Mouse (Mus musculus) c-Kit-positive CD71-positive TER-119-negative erythroid progenitor cells, embryonic 14.5 days (primary cell): ENCODE data around the gene Zfp738.
"Not testable (repeated sequence)": the region's sequence is repeated elsewhere in the genome, so short reads cannot be mapped to it uniquely, and the experiment has no call there.

Experiments
- DNase-seq: peaks from one replicate; pipeline ENCODE4 v3.0.0-alpha.2; 2013; ENCODE audit warnings: low read depth

Gene Zfp738

DNA sequence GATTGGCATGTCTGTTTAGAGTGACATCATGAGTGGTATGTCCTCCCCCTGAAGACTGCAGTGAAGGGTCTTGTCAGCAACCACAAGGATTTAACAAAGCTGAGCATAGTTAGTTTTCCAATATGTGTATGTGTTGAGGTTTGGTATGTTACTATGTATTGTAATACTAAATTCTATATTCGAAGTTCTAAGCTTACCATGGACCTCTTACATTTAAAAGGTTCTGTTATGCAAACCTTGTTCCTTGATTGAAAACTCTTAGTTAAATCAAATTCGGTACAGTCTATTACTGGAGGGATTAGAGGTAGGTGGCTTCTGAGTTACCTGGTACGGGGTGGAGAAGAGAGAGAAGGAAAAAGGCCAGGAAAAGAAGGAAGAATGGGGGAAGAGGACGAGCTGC is at the start of gene Zfp738:
TSS of gene Zfp738 (minus strand) at position 101 of the 400 bp plus-strand sequence.
- DNase-seq, result no peak

DNA sequence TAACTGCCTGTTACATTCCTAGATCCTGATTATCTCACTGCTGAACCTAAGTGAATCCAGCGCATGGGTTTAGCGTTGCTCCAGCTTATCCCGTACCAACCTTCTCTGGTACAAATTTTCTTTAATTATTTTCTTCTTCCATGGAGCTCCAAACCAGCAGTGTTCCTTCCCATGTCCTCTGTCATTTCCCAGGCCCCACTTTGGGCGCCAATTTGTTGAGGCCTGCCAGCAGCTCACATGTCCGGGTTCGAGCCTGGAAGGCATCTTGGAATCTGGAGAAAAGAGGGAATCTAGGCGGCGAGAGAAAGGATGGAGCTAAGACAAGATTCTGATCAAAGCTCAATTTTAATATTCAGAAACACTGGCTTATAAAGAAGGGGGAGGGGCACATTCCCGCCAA is 47.5 kb upstream of the Zfp738 start:
- not testable (repeated sequence) for DNase-seq

DNA sequence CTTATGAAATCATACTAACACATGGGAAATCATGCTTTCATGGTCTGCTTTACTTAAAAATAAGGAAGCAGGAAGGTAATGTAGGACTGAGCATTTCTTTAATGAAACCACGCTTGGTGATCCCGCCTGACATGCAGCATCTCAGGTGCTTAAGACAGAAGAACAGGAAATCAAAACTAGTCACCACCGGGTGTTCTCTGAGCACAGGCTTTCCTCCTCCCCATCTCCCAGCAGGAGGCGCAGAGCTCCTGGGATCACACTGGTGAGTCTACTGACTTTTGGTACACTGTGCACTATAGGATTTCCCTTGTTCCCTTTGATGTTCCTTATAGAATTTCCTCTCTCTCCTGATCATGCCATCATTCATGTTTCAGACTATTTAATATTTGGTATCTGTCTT is 42.6 kb upstream of the Zfp738 start:
- not testable (repeated sequence) for DNase-seq

DNA sequence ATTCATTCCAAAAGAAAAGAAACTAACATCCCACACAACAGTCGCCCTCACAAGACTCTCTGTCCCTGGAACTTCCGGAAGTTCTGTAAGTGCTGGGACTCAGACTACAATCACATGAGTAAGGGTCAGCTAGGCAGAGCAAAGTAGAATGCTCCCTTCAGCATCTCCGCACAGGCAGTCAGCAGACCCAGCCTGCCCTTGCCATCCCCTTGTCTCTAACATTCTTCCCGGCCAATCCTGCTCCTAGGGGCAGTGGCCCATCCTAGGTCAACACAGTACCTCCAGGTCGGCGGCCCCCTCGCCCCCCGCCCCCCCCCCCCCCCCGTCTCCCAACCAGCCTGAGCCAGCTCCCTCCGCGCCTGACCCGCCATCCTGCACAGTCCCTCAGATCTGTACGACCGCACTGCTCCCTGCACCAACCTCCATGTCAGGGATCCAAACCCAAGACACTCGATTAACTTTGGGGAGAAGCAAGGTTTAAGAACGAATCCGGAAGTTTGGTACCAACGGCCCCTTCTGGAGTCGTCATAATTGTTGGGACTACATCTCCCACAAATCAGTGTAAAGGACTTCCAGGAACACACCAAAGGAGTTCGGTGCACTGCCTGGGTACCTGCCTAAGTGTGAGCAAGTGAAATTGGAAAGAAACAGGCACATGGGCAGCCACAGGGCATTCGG is 41.9 kb upstream of the Zfp738 start, which contains the start of gene Zfp65:
TSS of gene Zfp65 (minus strand) at position 533 of the 678 bp plus-strand sequence.
- DNase-seq, result no peak

DNA sequence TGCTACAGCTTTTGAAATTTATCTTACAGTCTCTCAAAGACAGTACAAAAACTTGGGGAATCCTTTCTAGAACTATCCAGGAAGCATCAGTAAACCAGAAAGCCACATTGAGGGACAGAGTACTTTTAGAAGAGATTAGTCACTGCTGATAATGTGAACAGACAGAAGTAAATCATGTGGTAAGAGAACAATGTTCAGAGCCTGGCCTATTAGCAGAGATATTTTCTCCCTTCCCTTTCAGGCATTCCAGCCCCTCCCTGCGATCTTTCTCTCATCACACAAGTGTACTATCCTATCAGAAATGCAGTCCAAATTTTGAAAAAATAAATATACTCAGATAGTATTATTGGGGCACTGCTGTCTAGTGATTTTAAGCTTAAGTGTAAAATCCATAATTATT is 41.2 kb upstream of the Zfp738 start:
- no peak for DNase-seq

DNA sequence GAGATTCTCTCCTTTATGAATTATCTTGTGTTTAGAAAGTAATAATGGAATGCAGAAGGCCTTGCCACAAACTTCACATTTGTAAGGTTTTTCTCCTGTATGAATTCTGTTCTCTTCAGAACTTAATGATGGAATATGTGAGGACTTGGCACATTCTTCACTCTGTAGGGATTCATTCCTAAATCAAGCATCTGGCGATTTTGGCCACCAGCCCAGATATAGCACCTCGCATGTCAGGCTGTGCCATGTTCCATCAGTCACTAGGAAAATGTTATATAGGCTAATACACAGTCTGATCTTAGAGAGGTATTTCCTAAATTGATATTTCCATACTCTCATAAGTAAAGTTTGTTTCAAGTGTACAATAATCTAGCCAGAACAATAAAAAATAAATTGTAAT is 38.5 kb upstream of the Zfp738 start:
- DNase-seq, result not testable (repeated sequence)

DNA sequence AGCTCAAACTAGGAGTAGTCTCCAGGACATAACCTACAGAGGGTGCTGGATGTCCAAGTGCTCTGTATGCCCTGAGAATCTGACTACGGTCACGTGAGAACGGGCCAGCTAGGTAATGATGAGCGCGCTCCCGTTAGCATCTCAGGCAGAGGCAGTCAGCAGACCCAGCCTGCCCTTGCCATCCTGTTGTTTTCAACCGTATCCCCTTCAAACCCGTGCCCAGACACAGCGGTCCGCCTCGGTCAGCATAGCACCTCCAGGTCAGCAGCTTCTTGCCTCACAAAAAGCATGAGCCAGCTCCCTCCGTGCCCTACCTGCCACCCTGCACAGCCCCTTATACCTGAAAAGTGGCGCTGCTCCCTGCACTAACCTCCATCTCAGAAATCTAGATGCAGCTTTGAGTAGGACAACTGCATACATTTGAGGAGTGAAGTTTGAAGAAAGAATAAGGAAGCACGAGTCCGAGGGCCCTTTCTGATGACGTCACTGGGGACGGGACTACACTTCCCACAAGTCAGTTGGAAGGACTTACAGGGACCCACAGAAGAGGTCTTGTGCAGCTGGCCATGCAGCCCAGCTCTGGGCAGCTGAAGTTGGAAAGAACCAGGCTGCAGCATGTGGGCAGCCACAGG is 37.1 kb upstream of the Zfp738 start:
- DNase-seq, result peak; percentile 79

DNA sequence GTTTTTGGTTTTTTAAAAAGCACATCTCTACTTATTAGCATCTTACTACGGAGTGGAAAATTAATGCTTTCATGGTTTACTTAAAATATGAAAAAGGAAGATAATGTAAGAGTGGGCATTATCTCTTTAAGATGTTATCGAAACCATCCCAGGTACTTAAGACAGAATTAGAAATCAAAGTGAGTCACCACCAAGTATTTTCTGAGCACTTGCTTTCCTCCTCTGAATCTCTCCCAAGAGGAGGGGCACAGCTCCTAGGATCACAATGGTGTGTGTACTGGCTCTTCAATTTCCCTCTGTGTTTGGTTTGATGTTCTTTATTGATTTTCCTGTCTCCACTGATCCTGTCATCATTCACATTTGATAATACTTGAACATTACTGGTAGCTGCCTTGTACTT is 3.0 kb downstream of the Zfp738 start:
- not testable (repeated sequence) for DNase-seq

DNA sequence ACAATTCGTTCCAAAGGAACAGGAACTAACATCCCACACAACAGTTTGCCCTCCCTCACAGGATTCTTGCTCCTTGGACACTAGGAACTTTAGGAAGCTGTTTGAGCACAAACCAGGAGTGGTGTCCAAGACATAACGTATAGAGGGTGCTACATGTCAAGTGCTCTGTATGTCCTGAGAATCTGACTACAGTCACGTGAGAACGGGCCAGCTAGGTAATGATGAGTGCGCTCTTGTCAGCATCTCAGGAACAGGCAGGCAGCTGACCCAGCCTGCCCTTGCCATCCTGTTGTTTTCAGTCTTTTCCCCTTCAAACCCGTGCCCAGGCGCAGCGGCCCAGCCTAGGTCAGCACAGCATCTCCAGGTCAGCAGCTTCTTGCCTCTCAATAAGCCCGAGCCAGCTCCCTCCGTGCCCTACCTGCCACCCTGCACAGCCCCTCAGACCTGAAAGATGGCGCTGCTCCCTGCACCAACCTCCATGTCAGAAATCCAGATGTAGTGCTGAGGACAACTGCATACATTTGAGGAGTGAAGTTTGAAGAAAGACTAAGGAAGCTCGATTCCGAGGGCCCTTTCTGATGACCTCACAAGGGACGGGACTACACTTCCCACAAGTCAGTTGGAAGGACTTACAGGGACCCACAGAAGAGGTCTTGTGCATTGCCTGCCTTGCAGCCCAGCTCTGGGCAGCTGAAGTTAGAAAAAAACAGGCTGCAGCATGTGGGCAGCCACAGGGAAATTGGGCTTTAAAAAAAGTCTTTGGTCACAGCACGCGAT is 3.7 kb downstream of the Zfp738 start:
- peak; percentile 74 for DNase-seq

DNA sequence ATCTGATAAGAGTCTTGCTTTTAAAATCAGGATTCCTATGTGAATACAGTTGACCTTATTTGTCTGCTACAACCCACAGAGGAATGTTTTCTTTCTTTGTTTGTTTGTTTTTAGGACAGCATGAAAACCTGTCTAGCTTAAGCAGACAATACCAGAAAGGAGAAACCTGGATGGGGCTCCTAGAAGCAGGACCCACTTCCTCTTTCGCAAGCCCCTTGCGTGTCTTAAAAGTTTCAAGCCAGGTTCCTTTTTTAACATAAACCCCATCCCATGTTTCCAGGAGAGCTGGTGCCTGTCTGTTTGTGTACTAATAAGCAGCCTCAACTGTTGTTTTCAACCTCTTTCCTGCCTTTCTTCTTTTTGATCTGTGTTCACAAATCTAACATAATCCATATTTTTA is 12.0 kb downstream of the Zfp738 start:
- DNase-seq, result no peak

DNA sequence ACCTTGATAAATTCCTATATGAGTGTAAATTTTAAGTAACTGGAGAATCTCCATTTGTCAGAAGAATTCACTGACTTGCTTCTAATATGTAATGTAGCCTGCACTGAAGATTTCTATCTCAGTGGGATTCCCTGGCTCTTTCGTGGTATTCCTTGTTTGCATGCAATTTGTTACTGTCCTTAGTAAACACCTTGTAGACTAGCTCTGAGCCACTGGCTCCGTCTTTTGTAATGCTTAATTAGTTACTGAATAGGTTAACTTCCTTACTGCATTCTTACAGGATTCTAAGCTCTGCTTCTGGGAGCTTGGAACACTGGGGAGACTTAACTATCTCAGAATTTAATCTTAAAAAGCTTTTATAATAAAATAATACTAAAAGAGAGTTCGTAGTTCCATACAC is 34.4 kb downstream of the Zfp738 start:
- DNase-seq, result no peak

DNA sequence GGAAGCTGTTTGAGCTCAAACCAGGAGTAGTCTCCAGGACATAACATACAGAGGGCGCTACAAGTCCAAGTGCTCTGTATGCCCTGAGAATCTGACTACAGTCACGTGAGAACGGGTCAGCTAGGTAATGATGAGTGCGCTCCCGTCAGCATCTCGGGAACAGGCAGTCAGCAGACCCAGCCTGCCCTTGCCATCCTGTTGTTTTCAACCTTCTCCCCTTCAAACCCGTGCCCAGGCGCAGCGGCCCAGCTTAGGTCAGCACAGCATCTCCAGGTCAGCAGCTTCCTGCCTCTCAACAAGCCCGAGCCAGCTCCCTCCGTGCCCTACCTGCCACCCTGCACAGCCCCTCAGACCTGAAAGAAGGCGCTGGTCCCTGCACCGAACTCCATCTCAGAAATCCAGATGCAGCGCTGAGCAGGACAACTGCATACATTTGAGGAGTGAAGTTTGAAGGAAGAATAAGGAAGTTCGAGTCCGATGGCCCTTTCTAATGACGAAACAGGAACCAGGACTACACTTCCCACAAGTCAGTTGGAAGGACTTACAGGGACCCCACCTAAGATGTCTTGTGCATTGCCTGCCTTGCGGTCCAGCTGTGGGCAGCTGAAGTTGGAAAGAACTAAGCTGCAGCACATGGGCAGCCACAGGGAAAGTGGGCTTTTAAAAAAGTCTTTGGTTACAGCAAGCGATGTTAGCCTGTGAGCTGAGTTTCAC is 49.4 kb downstream of the Zfp738 start, which contains the start of the genes Gm49345 and Zfp729a:
TSS of gene Gm49345 (minus strand) at position 476 of the 714 bp plus-strand sequence.
TSS of gene Zfp729a (minus strand) at position 498 of the 714 bp plus-strand sequence.
- peak; percentile 82 for DNase-seq

DNA sequence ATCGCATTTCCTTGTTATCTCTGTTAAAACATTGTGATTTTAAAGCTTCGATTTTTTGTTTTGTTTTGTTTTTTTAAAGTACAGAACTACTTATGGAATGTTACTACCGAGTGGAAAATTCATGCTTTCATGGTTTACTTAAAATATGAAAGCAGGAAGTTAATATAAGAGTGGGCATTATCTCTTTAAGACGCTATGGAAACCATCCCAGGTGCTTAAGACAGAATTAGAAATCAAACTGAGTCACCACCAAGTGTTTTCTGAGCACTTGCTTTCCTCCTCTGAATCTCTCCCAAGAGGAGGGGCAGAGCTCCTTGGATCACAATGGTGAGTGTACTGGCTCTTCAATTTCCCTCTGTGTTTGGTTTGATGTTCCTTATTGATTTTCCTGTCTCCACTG is 76.8 kb downstream of the Zfp738 start:
- DNase-seq, result no peak

DNA sequence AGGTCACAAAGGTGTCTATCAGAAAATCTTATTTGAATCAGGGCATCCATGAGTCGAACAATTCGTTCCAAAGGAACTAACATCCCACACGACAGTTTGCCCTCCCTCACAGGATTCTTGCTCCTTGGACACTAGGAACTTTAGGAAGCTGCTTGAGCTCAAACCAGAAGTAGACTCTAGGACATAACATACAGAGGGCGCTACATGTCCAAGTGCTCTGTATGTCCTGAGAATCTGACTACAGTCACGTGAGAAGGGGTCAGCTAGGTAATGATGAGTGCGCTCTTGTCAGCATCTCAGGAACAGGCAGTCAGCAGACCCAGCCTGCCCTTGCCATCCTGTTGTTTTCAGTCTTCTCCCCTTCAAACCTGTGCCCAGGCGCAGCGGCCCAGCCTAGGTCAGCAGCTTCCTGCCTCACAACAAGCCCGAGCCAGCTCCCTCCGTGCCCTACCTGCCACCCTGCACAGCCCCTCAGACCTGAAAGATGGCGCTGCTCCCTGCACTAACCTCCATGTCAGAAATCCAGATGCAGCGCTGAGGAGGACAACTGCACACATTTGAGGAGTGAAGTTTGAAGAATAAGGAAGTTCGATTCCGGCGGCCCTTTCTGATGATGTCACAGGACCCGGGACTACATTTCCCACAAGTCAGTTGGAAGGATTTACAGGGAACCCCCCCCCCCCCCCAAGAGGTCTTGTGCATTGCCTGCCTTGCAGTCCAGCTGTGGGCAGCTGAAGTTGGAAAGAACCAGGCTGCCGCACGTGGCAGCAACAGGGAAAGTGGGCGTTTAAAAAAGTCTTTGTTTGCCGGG is 77.6 kb downstream of the Zfp738 start, which contains the start of gene Zfp729b:
TSS of gene Zfp729b (minus strand) at position 642 of the 811 bp plus-strand sequence.
- DNase-seq, result peak; percentile 76
